Mouse (Mus musculus): ENCODE results near the gene Smox.

The Smox gene

DNA sequence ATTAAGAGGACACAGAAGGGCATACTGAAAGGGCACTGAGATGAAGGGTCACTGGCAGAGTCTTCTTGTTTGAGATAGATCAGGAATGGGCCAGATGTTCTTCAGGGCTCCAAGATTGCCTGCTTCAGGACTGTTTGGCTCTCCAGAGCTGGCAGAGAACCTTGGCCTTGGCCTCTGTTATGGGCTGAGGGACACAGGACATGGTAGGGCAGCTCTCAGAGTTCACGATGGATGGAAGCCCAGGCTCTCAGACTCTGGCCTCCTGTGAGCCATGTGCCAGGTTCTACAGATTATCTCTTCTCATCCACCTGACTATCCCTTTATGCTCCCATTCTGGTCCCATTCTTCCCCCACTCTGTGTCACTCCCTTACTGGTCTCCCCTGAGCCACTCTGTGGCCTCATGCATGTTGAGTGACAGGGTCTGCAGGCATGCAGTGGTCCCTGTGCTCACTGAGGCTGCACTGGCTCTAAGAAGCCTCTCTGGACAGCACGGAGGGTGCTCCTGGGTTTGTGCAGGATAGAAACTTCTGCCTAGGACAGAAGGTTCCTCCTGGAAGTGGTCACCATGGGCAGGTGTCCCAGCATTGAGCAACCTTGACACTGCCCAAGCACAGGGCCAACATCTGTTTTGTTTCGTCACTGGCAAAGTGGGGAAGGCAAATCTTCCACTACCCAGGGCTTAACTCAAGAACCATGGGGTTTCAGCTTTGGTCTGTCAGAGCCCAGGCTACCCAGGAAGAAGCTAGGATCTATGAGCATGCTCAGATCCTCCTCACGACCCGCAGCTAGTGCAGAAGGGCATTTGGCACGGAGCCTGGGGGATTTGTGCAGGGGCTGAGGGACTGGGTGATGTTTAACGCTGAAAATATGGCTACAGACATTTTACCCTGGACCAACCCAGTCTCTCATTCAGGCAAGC, 60.7 kb downstream of the Smox start:
- no peak for DNase-seq (ENCODE audit: low read depth, low spot score)

DNA sequence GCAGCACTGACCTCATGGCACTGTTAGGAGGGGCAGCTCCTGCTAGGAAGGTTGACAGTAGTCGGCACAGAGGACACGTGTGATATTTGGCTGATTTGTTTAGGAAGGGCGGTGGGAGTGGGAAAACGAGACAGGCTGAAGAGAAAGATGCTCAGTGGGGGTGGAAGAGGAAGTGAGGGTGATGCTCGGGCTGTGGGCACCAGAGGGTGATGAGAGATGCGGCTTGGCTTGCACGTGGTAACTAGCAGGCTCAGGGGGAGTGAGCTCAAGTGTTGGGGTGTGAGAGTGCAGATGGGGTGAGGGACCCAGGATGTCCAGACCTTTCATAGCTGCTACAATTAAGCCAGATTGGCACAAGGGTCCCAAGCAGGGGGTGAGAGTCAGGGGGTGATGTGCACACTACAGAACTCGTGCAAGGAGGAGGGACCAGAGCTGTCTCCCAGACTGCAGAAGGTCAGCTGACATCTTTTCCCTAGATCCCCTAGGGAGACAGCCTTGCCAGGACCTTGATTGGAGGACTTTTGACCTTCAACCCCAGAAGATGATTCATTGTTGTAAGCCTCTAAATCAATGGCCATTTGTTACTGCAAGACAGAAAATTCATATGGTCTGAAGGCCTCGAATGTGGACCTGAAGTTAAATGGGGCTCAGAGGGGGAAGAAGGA, 61.6 kb downstream of the Smox start:
- DNase-seq (ENCODE audit: low read depth, low spot score) = no peak

DNA sequence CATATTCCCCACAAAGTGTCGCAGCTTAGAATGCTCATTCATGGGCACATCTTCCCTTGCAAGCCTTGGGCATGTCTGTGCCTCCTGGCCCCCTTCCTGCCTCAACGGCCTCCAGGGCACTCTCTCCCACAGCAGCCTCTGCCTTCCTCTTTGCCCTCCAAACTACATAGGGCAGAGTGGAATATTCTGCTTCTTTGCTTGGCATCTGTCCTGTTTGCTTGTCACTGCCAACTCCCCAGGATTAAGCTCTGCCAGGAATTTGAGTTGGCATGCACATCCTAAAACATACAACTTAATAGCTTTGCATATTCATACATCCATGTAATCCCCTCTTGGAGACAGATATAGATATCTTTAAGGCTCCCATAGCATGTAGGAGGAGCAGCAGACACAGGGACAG, 66.6 kb downstream of the Smox start:
- DNase-seq (ENCODE audit: low read depth, low spot score) = no peak

DNA sequence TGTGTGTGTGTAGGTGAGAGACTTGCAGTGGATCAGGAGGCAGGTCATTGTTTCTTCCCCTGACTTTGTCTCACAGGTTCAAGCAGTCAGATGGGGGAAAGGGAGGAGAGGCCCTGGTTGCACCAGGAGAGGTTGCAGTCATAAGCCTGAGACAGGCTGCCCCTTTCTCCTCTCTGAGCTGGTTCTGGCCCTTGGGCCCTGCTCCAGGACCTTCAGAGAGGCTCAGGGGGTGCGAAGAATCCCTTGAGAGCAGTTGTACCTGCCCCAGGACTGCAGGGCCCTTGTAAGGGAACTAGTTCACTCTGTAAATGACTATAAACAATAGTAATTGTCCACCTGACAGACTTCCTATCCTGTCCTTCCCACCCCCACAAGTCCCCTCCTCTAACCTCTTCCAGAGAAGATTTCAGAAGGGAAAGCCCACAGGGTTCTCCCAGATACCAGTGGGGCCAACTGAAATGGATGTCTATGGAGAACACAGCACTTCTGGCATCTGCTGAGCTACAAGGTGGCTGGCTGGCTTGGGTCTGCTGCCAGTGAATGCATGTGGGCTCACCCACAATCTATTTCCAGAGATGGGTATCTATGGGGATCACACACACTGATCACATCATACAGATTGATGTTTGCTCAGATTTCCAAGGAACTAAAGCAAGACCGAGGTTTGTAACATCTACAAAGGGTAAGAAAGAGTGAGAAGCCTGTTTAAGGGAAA, 69.1 kb downstream of the Smox start:
- DNase-seq (ENCODE audit: low read depth, low spot score) = no peak

DNA sequence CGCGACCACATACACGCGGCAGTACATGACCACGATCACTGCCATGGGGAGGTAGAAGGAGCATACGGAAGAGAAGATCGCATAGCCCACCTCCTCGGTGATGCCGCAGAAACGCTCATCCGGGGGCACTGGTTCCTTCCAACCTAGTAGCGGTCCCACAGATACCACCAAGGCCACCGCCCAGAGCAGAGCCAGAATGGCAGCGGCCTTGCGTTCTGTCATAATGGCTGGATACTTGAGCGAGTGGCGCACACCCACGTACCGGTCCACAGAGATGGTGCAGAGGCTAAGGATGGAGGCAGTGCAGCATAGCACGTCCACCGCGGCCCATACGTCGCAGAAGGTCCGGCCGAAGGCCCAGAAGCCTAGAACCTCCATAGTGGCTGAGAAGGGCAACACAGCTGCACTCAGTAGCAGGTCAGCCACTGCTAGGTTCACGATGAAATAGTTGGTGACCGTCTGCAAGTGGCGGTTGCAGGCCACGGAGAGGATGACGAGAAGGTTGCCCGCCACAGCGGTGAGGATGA, 70.1 kb downstream of the Smox start:
- DNase-seq (ENCODE audit: low read depth, low spot score) = no peak

DNA sequence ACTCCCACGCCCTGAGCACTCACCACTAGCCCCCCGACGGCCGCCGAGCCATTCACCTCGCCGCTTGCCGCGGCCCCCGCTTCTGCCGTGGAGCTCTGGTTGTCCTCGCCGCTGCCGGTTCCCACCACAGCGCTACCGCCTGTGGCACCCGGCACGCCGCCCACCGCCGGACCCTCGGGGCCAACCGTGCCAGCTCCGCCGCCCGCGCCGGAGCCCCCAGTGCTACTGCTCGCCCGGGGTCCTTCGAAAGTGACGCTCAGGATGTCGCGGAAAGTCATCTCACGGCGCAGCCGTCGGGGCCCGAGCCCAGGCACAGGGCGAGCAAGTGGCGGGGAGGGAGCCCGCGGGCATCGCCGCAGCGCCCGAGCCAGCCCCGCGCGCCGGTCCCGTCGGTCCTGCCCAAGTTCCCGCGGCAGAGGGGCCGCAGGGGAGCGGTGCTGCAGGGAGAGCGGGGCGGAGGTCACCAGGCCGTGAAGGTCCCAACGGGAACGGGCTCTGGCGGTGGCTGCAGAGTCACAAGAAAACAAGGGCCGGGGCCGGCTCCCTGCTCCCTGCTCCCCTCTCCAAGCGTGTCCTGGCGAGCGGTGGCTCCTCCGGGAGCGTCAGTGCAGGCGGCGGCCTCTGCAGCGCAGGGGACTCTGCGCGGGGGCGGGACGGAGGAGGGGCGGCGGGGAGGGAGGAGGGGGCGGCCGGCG, 70.7 kb downstream of the Smox start, which contains the start of gene Adra1d:
TSS of gene Adra1d (minus strand) at position 393 of the 695 bp plus-strand sequence.
- DNase-seq (ENCODE audit: low read depth, low spot score) = no peak

DNA sequence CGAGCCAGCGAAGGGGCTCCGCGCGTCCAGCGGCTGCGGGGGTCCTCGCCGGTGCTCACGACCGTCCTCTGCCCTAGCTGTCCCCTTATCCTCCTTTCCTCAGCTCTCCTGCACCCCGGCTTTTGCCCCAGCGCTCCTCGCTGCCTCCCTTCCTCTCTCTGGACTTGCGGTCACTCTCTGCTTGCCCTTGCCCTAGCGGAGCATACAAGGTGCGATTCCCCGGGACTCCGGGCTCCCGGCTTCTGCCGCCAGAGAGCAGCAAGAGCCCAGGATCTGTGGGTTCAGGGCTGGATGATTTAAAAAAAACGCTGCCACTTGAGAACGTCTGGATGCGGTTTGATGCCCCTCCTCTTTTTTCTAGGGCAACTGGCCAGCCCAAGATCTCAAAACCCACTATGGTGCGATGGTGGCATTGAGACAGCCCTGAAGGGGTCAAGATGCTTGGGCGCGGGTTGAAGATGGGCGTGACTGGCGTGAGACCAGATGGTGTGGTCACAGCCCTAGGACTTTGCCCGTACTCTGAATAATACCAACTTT, 71.4 kb downstream of the Smox start:
- DNase-seq (ENCODE audit: low read depth, low spot score) = no peak

Measured in telencephalon, adult 2 months (tissue).